Mouse (Mus musculus) natural killer cell, adult 2 months (primary cell): ENCODE measurements around the gene Mrps33.
A peak's percentile ranks its signal among the peaks of the same experiment; 100 is the strongest.

Source experiments
- DNase-seq, 2 experiments: peaks; one replicate each; pipeline ENCODE4 v3.0.0; 2022; ENCODE audit warnings: low spot score in 2 of 2

Gene Mrps33

DNA sequence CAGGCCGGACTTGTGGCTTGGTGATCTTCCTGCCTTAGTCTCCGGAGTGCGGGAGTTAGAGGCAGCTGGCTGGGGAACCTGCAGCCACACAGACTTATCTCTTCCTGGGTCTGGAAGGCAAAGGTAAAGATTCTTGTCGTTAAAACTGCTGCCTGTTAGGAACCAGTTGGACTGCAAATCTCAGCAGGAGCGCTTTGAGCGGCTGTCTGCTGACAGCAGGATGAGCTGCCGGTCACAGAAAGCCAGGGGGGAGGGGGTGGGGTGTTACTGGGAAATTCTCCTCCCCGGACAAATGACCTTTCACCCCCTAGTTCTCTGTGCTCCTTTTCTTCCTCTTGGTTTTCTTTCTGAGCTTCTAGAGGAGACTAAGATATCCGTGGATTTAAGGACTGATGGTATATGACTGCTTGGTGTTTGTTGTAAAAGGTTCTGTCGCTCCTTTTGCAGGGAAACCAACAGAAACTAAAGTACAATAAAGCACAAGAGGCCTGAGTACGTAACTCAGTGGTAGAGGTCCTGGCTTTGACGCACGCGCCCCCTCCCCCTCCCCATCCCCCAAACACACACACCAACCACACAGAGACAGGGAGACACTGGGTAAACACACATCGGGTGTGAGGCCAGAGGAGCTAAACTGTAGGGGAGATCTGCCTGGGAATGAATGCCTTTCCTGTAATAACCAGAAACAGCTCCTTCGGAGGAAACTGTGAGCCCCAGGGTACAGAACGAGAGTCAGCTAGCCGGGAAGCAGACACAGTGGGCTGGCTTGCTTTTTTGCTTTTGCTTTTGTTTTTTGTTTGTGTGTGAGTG, 29.7 kb downstream of the Mrps33 start:
- DNase-seq, result peak in 1 of 2 experiments; percentile 5

DNA sequence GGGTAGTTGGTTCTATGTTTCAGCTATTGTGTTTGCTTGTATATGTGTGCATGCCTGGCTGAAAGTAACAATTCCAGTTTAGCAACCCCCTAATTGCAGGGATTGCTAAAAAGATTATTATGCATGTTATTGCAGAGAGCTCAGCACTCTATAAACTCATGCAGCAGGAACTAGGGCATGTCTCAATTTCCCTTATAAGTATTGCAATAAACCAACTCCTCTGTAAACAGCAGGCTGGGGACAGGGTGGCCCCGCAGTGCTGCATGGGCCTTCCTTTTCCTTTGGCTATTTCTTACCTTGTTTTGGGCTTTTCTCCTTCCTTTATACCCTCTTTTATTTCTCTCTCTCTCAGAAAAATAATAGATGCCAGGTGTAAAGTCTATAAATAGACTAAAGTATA, 32.3 kb downstream of the Mrps33 start:
- no peak for DNase-seq

DNA sequence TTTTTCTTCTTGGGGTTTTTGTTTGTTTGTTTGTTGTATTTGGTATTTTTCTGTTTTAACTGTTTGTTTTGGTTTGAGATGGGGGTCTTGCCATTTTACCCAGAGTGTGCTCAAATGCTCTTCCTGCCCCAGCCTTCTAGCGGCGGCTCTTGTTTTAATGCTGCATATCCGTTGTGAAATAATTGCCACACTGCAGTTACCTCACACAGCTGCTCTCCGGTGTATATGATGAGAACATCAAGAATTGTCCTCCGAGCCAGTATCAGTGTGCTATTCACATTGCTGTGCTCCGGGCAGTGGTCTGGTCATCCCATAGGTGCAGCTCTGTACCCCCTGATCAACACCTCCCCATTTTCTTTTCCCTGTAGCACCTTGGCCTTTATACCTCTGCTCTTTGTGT, 34.5 kb downstream of the Mrps33 start:
- no peak for DNase-seq

DNA sequence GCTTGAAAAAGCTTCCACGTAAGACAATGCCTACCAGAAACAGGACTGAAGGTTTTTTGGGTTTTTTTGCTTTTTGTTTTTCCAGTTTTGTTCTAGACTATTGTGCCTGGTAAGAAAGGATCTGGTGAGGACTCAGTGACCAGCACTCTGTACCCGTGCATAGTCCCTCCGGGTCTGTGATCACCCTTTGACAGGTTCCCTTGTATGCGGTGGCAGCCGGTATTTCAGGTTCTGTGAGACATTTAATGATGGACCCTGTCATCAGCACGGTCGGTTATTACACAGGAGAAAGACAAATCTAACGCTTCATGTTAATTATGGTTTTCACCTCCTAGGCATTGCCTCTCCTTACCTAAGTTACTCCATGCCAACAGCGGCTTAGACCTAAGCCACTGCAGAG, 35.8 kb downstream of the Mrps33 start:
- DNase-seq, result no peak

DNA sequence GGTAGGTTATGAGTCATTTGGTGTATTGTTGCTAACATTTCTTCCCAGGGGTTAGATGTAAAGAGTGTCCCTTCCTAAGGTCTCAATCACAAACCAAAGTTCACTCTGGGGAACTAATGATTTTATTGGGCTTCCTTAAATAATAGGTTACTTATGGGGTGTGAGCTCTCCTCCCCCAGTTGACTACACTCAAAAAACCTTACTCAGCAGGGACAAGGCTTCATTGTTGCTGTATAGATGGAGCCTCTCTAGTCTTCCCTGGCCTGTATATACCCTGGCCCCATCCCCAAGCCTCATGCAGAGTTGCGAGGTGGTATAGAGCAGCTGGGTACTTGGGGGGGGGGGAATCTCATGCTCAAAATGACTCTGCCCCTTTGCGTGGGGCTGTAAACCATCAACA, 53.6 kb downstream of the Mrps33 start:
- DNase-seq, result no peak
